Mouse (Mus musculus): ENCODE results near the gene Cped1. TPM values are rescaled to one million over a fixed set of nuclear protein-coding genes. Genes with fewer than 3 reads are reported as not detected.
A peak's percentile ranks its signal among the peaks of the same experiment; 100 is the strongest.

Gene Cped1
- polyA plus RNA-seq, 1 experiment from 2014 or later, result 42.0 TPM

DNA sequence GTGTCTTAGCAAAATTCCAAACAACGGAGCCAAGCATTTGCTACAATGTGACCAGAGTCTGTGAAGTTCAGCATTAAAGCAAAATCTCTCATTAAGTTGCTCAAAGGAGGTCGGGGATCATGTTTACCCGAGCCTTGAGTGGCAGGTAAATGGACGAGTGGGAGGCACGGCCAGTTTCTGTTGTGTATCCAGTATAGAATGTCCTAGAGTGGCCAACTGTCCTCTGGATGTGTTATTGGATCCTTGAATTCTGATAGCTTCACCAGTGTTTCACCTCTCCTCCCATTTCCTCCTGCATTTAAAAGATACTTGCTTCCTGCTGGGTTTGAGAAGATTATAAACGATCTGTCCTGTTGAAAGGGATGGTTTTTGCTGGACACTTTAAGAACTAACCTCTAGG is 14.4 kb downstream of the Cped1 start:
- Histone ChIP-seq H3K4me1 (ENCODE audit: insufficient read depth) (peaks cover 27% of the 10 kb centered on the region; the same call in 1 of the 2 replicates), H3K36me3 (ENCODE audit: insufficient read depth) (no peaks in the 10 kb centered on the region), H3K4me3 (ENCODE audit: low read depth, low read length) (no peak overlapping the region), H3K9me3 (ENCODE audit: low read depth, low read length) (no peaks in the 10 kb centered on the region), H3K27me3 (ENCODE audit: insufficient read depth, low read length) (no peaks in the 10 kb centered on the region), H3K27ac (ENCODE audit: low read depth) (no peak overlapping the region), H3K9ac (no peak overlapping the region), H3K4me2 (no peak overlapping the region)
- DNase-seq, result no peak
- ATAC-seq (ENCODE audit: insufficient read depth), result no peak
- TF ChIP-seq CTCF (IDR thresholded peaks at IDR 0.05; ENCODE audit: low read depth), result no peak
- WGBS, result 15% methylated on average over 6 of the region's 6 CpGs

GRCm38 (mm10) chr6:22000881-22001280 is 15.2 kb downstream of the Cped1 start:
- Histone ChIP-seq H3K27ac (ENCODE audit: low read depth) (no peak overlapping the region), H3K36me3 (ENCODE audit: insufficient read depth) (no peaks in the 10 kb centered on the region), H3K4me3 (ENCODE audit: low read depth, low read length) (no peak overlapping the region), H3K4me2 (no peak overlapping the region), H3K4me1 (ENCODE audit: insufficient read depth) (peaks cover 27% of the 10 kb centered on the region; the same call in 1 of the 2 replicates), H3K27me3 (ENCODE audit: insufficient read depth, low read length) (no peaks in the 10 kb centered on the region), H3K9ac (no peak overlapping the region), H3K9me3 (ENCODE audit: low read depth, low read length) (no peaks in the 10 kb centered on the region)
- DNase-seq (no peak), ATAC-seq (ENCODE audit: insufficient read depth) (no peak)
- no peak for TF ChIP-seq CTCF (IDR thresholded peaks at IDR 0.05; ENCODE audit: low read depth)
- WGBS, result 67% methylated on average over 3 of the region's 3 CpGs

DNA sequence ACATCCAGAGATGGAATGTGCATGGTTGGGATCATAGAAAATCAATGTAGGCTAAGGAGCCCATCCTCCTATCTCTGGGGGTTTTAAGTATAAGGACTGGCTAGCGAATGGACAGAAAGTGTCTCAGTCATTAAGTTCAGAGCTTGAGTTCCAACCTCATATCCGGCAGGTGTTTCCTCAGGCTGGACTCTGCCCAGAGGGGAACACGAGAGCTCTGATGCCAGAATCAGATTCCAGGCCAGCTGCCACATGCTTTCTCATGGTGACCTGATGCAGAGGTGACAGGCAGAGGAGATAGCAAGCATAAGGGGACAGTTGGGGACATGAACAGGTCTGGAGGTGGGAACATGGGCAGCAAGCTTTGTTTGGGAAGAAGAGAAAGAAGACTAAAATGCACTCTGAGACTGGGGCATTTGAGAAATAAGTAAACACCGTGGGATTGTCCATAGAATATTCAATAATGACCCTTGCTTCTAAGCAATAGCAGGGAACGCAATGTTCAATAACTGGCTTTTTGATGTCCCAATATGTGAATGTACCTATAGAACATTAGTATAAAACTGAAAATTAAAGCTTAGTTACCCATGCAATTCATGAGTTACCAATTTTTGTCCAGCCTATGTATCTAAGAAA is 15.7 kb downstream of the Cped1 start:
- TF ChIP-seq CTCF (IDR thresholded peaks at IDR 0.05; ENCODE audit: low read depth), result no peak

DNA sequence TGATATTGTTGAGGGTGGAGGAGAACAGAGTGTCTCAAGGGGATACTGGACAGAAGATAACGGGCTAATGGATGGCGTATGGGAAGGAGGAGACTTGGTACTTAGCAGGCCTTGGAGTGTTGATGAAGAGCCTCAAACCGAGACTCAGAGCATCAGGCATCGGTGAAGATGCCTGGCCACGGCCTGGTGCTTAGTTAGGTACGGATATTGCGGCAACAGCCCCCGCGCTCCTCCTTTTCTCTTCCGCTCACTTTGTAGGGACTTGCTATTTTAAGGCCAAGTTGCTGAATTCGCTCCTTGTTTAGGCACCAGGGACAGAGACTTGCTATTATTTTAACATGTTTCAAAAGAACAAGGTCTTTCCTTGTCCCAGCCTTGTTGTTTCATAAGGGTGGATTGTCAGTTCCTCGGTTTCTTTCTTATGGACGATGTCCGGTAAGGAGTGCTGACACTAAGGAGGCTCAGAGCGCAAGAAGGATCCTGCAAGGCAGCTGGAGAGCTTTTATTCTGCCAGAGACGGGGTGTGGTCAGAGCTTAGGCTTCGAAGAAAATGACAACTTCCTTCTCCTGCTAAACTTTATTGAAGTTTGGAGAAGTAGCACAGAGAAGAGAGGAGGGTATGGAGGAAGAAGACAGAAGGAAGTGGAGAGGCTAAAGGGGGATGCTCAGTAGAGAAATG is 16.9 kb downstream of the Cped1 start:
- no peaks in the 10 kb centered on the region for H3K9me3 ChIP-seq (ENCODE audit: low read depth, low read length)
- H3K27ac ChIP-seq (ENCODE audit: low read depth), result peak overlapping the region; percentile 93
- H3K4me3 ChIP-seq (ENCODE audit: low read depth, low read length), result no peak overlapping the region
- no peaks in the 10 kb centered on the region for H3K27me3 ChIP-seq (ENCODE audit: insufficient read depth, low read length)
- H3K4me2 ChIP-seq, result peak overlapping the region; percentile 50
- 40% methylated on average over 17 of the region's 17 CpGs for WGBS
- no peak for TF ChIP-seq CTCF (IDR thresholded peaks at IDR 0.05; ENCODE audit: low read depth)
- H3K9ac ChIP-seq, result no peak overlapping the region; the same call in 1 of the 2 replicates
- no peaks in the 10 kb centered on the region for H3K36me3 ChIP-seq (ENCODE audit: insufficient read depth)
- peak; percentile 79 for DNase-seq
- peak; percentile 66 for ATAC-seq (ENCODE audit: insufficient read depth)
- peaks cover 27% of the 10 kb centered on the region; the same call in 1 of the 2 replicates for H3K4me1 ChIP-seq (ENCODE audit: insufficient read depth)

More for the DNA sequence above, 15.7 kb downstream of the Cped1 start:
- ATAC-seq (ENCODE audit: insufficient read depth), result no peak
- H3K4me3 ChIP-seq (ENCODE audit: low read depth, low read length), result no peak overlapping the region
- DNase-seq, result no peak
- no peak overlapping the region for H3K4me2 ChIP-seq
- H3K9me3 ChIP-seq (ENCODE audit: low read depth, low read length), result no peaks in the 10 kb centered on the region
- no peak overlapping the region for H3K9ac ChIP-seq
- WGBS, result 79% methylated on average over 5 of the region's 5 CpGs
- no peaks in the 10 kb centered on the region for H3K36me3 ChIP-seq (ENCODE audit: insufficient read depth)
- H3K27ac ChIP-seq (ENCODE audit: low read depth), result no peak overlapping the region; the same call in 1 of the 2 replicates
- H3K27me3 ChIP-seq (ENCODE audit: insufficient read depth, low read length), result no peaks in the 10 kb centered on the region
- H3K4me1 ChIP-seq (ENCODE audit: insufficient read depth), result peaks cover 27% of the 10 kb centered on the region; the same call in 1 of the 2 replicates

- H3K4me2 ChIP-seq, result peak overlapping the region; percentile 50
- WGBS, result 16% methylated on average over 6 of the region's 6 CpGs
- TF ChIP-seq CTCF (IDR thresholded peaks at IDR 0.05; ENCODE audit: low read depth), result no peak
- H3K27me3 ChIP-seq (ENCODE audit: insufficient read depth, low read length), result no peaks in the 10 kb centered on the region
- peak; percentile 98 for ATAC-seq (ENCODE audit: insufficient read depth)
- no peak overlapping the region for H3K4me3 ChIP-seq (ENCODE audit: low read depth, low read length)
- no peak overlapping the region for H3K9ac ChIP-seq
- peaks cover 24% of the 10 kb centered on the region; the same call in 1 of the 2 replicates for H3K4me1 ChIP-seq (ENCODE audit: insufficient read depth)
- peak overlapping the region; percentile 93 for H3K27ac ChIP-seq (ENCODE audit: low read depth)
- no peaks in the 10 kb centered on the region for H3K9me3 ChIP-seq (ENCODE audit: low read depth, low read length)
- peak; percentile 97 for DNase-seq
- H3K36me3 ChIP-seq (ENCODE audit: insufficient read depth), result no peaks in the 10 kb centered on the region
These were observed 17.5 kb downstream of the Cped1 start for GRCm38 (mm10) chr6:22003200-22003587.

- H3K4me1 ChIP-seq (ENCODE audit: insufficient read depth), result peaks cover 17% of the 10 kb centered on the region; the same call in 1 of the 2 replicates
- H3K27me3 ChIP-seq (ENCODE audit: insufficient read depth, low read length), result no peaks in the 10 kb centered on the region
- peak overlapping the region; percentile 93 for H3K27ac ChIP-seq (ENCODE audit: low read depth)
- no peak for TF ChIP-seq CTCF (IDR thresholded peaks at IDR 0.05; ENCODE audit: low read depth)
- no peaks in the 10 kb centered on the region for H3K9me3 ChIP-seq (ENCODE audit: low read depth, low read length)
- H3K9ac ChIP-seq, result no peak overlapping the region
- H3K36me3 ChIP-seq (ENCODE audit: insufficient read depth), result no peaks in the 10 kb centered on the region
- ATAC-seq (ENCODE audit: insufficient read depth) (peak; percentile 42), DNase-seq (peak; percentile 74)
- no peak overlapping the region for H3K4me3 ChIP-seq (ENCODE audit: low read depth, low read length)
- 52% methylated on average over 10 of the region's 10 CpGs for WGBS
- H3K4me2 ChIP-seq, result peak overlapping the region; percentile 50
These were observed 18.3 kb downstream of the Cped1 start for GRCm38 (mm10) chr6:22003959-22004543.

- H3K4me1 ChIP-seq (ENCODE audit: insufficient read depth), result 0 out of 2 replicates have a peak, but pooled peaks cover 8% of the 10 kb centered on the region
- H3K27me3 ChIP-seq (ENCODE audit: insufficient read depth, low read length), result no peaks in the 10 kb centered on the region
- no peak overlapping the region for H3K4me2 ChIP-seq
- DNase-seq (no peak), ATAC-seq (ENCODE audit: insufficient read depth) (no peak)
- no peak overlapping the region for H3K4me3 ChIP-seq (ENCODE audit: low read depth, low read length)
- WGBS, result 90% methylated on average over 7 of the region's 7 CpGs
- H3K36me3 ChIP-seq (ENCODE audit: insufficient read depth), result no peaks in the 10 kb centered on the region
- no peak overlapping the region for H3K27ac ChIP-seq (ENCODE audit: low read depth)
- no peak overlapping the region for H3K9ac ChIP-seq
- no peaks in the 10 kb centered on the region for H3K9me3 ChIP-seq (ENCODE audit: low read depth, low read length)
- TF ChIP-seq CTCF (IDR thresholded peaks at IDR 0.05; ENCODE audit: low read depth), result no peak
These were observed 22.6 kb downstream of the Cped1 start for GRCm38 (mm10) chr6:22008346-22008745.
